Mouse (Mus musculus) gastrocnemius, adult 8-10 months (tissue): ENCODE measurements around the gene Fhl4. TPM values are rescaled to one million over a fixed set of nuclear protein-coding genes. Genes with fewer than 3 reads are reported as not detected.

Experiments used
- total RNA-seq, 4 experiments: library from RNA; stranded (reverse); gene quantifications; 2 replicates each; pipeline ENCODE4 v1.2.4; 2022

The Fhl4 gene
- total RNA-seq, 4 experiments from 2014 or later, result 0.12 to 0.20 TPM; not detected in 2

Other genes starting within 250 kb of the Fhl4 start
- 10 to 100 TPM; 36.0 to 50.3 (median 38.3) TPM for gene Ric8b, start 184.9 kb downstream of the Fhl4 start, total RNA-seq
- 10 to 100 TPM in 2 of 4 experiments, 1 to 10 TPM in 2; 8.4 to 11.2 (median 9.9) TPM for gene Tmem263, start 132 bp upstream of the Fhl4 start, total RNA-seq
- gene Mterf2, start 25.5 kb upstream of the Fhl4 start, total RNA-seq, result 1 to 10 TPM; 8.0 to 9.5 (median 8.9) TPM
- gene Cry1, start 82.6 kb upstream of the Fhl4 start, total RNA-seq, result 10 to 100 TPM; 11.5 to 13.2 (median 11.8) TPM